ENCODE assay signal across 18 mouse cellular contexts in genomic region chr8:84529548-84529947, GRCm38 (mm10).
A peak's percentile ranks its signal among the peaks of the same experiment; 100 is the strongest.
DNase-seq lines count a peak whose midpoint lies in the region; ATAC-seq lines count a peak whose summit lies in the region.
"Had no signal": no experiment of that assay in that cellular context is flagged by ENCODE, and none has a peak within 500 bp of the region (broad histone marks: within the 10 kb centered on the region; RNA-seq: fewer than 3 reads in every experiment).

No protein-coding gene starts in this region.

- DNase-seq in cerebellum, adult 9-11 months = no peak
- no peak for DNase-seq in heart, embryonic 10.5 days (ENCODE audit: low spot score)
- peak; percentile 47 to 53 for DNase-seq in right cerebral cortex, adult 2 months (ENCODE audit: low spot score in 2 of 2)
- no peak for DNase-seq in right cerebral cortex, postnatal 4 days
- DNase-seq in adrenal gland, adult (ENCODE audit: inconsistent age in 2 of 2, low spot score in 1 of 2) = no peak
- no peak for DNase-seq in urinary bladder, postnatal 4 days (ENCODE audit: low spot score in 2 of 2)
- DNase-seq: kidney, adult 9 months; kidney, postnatal 4 days; lung, adult 2 months; lung, postnatal 36 days had no signal

- H3K4me2 ChIP-seq in heart, embryonic 11.5 days = no peak overlapping the region
- H3K4me2 ChIP-seq: embryonic facial prominence, embryonic 12.5 days; forebrain, embryonic 15.5 days; hindbrain, embryonic 13.5 days had no signal

- no peaks in the 10 kb centered on the region for H3K27me3 ChIP-seq in heart, embryonic 10.5 days (ENCODE audit: insufficient read depth, poor library complexity, severe bottlenecking)
- H3K27me3 ChIP-seq in heart, embryonic 11.5 days (ENCODE audit: control insufficient read depth, insufficient read depth, low read length) = no peaks in the 10 kb centered on the region
- H3K27me3 ChIP-seq: forebrain, embryonic 15.5 days; hindbrain, embryonic 13.5 days had no signal

- 45% methylated on average over 4 of the region's 4 CpGs for WGBS in heart, embryonic 10.5 days
- WGBS in heart, embryonic 11.5 days (ENCODE audit: insufficient replicate concordance) = 43% methylated on average over 4 of the region's 4 CpGs

- 0 out of 2 replicates have a peak, but pooled peaks cover 4% of the 10 kb centered on the region for H3K9me3 ChIP-seq in heart, embryonic 10.5 days
- H3K9me3 ChIP-seq in heart, embryonic 11.5 days (replicated peaks; ENCODE audit: control insufficient read depth, low read length) = no peaks in the 10 kb centered on the region; the same call in none of the 2 replicates
- H3K9me3 ChIP-seq: forebrain, embryonic 15.5 days; G1E had no signal

- peak overlapping the region; percentile 24; the same call in 1 of the 2 replicates for H3K27ac ChIP-seq in heart, embryonic 10.5 days
- no peak overlapping the region; the same call in 1 of the 2 replicates for H3K27ac ChIP-seq in heart, embryonic 11.5 days (ENCODE audit: low read depth, low read length)
- H3K27ac ChIP-seq: embryonic facial prominence, embryonic 12.5 days; forebrain, embryonic 15.5 days; hindbrain, embryonic 13.5 days; midbrain, embryonic 10.5 days had no signal

- no peak overlapping the region for H3K4me3 ChIP-seq in heart, embryonic 10.5 days
- H3K4me3 ChIP-seq in heart, embryonic 11.5 days (ENCODE audit: low read depth, low read length) = no peak overlapping the region
- H3K4me3 ChIP-seq: embryonic facial prominence, embryonic 12.5 days; forebrain, embryonic 15.5 days; hindbrain, embryonic 13.5 days; midbrain, embryonic 10.5 days had no signal

- no peak overlapping the region for H3K9ac ChIP-seq in heart, embryonic 11.5 days (ENCODE audit: low read depth, low read length)
- H3K9ac ChIP-seq: embryonic facial prominence, embryonic 12.5 days; forebrain, embryonic 15.5 days; hindbrain, embryonic 13.5 days had no signal

- no peaks in the 10 kb centered on the region for H3K36me3 ChIP-seq in heart, embryonic 10.5 days
- no peaks in the 10 kb centered on the region for H3K36me3 ChIP-seq in heart, embryonic 11.5 days (ENCODE audit: control insufficient read depth, insufficient read depth, low read length)
- H3K36me3 ChIP-seq: embryonic facial prominence, embryonic 12.5 days; G1E had no signal

- H3K4me1 ChIP-seq in heart, embryonic 10.5 days = peaks cover 10% of the 10 kb centered on the region
- 0 out of 2 replicates have a peak, but pooled peaks cover 3% of the 10 kb centered on the region for H3K4me1 ChIP-seq in heart, embryonic 11.5 days (ENCODE audit: control insufficient read depth, insufficient read depth, low read length)
- H3K4me1 ChIP-seq: embryonic facial prominence, embryonic 12.5 days; forebrain, embryonic 15.5 days; hindbrain, embryonic 13.5 days; midbrain, embryonic 10.5 days had no signal

- peak; percentile 36; the same call in 1 of the 2 replicates for ATAC-seq in cerebellum, adult (ENCODE audit: insufficient number of reproducible peaks, low FRiP score, low TSS enrichment)
- no peak for ATAC-seq in heart, embryonic 11.5 days (replicated peaks; ENCODE audit: insufficient number of reproducible peaks, low FRiP score, low TSS enrichment)
- ATAC-seq: CD4-positive, CD25-positive, alpha-beta regulatory T cell, adult 4 months; forebrain, embryonic 15.5 days had no signal

Comparison
In these comparisons a context has a peak if more than half of its experiments do, and no peak if none do; other contexts are left out.
1. DNase-seq: peak in right cerebral cortex, adult 2 months (2 of 2); none in cerebellum, adult 9-11 months (single experiment), heart, embryonic 10.5 days (single experiment), right cerebral cortex, postnatal 4 days (single experiment), adrenal gland, adult (0 of 2) and urinary bladder, postnatal 4 days (0 of 2).